Mouse (Mus musculus) cerebellum, adult 11-12 months (tissue): ENCODE measurements around the gene 1520401A03Rik.
A peak's percentile ranks its signal among the peaks of the same experiment; 100 is the strongest.

Experiments
- DNase-seq: peaks from one replicate; pipeline ENCODE4 v3.0.0; 2022

The 1520401A03Rik gene

GRCm38 (mm10) chr17:23664556-23665021 lies 58.0 kb downstream of the 1520401A03Rik start:
- DNase-seq: no peak

- DNase-seq: no peak
Measured at GRCm38 (mm10) chr17:23661526-23661925, 61.1 kb downstream of the 1520401A03Rik start.

- DNase-seq: no peak
Measured at GRCm38 (mm10) chr17:23660876-23661200, 61.7 kb downstream of the 1520401A03Rik start.

GRCm38 (mm10) chr17:23660117-23660875 lies 62.3 kb downstream of the 1520401A03Rik start, which contains the start of gene Bicdl2:
Bicdl2 (plus strand) TSS chr17:23660506.
- peak; percentile 47 for DNase-seq

GRCm38 (mm10) chr17:23658450-23658849 lies 64.1 kb downstream of the 1520401A03Rik start:
- no peak for DNase-seq
